Mouse (Mus musculus) layer of hippocampus, adult 9-11 months (tissue): ENCODE measurements at regions not wholly inside any gene's neighbourhood (a gene's known extent, or its start where the extent isn't known, plus 50 kb on each side); places are given as distances from the start of the nearest gene placed in this dataset.
A peak's percentile ranks its signal among the peaks of the same experiment; 100 is the strongest.
"Not testable (repeated sequence)": the region's sequence is repeated elsewhere in the genome, so short reads cannot be mapped to it uniquely, and the experiment has no call there.

Source experiments
- DNase-seq: peaks from one replicate; pipeline ENCODE4 v3.0.0; 2022

- not testable (repeated sequence) for DNase-seq
These were observed 621.3 kb upstream of the Dsel start for GRCm38 (mm10) chr1:112486046-112486445.

- DNase-seq = no peak
These were observed 591.3 kb upstream of the Dsel start for GRCm38 (mm10) chr1:112456047-112456446.

- no peak for DNase-seq
These were observed 587.7 kb upstream of the Dsel start for GRCm38 (mm10) chr1:112452390-112452789.

GRCm38 (mm10) chr1:112451622-112452021, 586.9 kb upstream of the Dsel start:
- no peak for DNase-seq

- no peak for DNase-seq
These were observed 574.4 kb upstream of the Dsel start for GRCm38 (mm10) chr1:112439109-112439508.

- DNase-seq = peak; percentile 13
These were observed 551.8 kb upstream of the Dsel start for GRCm38 (mm10) chr1:112416350-112417083.

- DNase-seq = peak; percentile 32
These were observed 524.1 kb upstream of the Dsel start for GRCm38 (mm10) chr1:112388807-112389206.

- DNase-seq = no peak
These were observed 519.3 kb upstream of the Dsel start for GRCm38 (mm10) chr1:112384015-112384414.

GRCm38 (mm10) chr1:112379651-112380264, 515.0 kb upstream of the Dsel start:
- DNase-seq = peak; percentile 63

- DNase-seq = peak; percentile 21
These were observed 513.9 kb upstream of the Dsel start for GRCm38 (mm10) chr1:112378660-112379059.

- DNase-seq = no peak
These were observed 491.1 kb upstream of the Dsel start for GRCm38 (mm10) chr1:112355816-112356215.
